Mouse (Mus musculus): ENCODE results near the gene Gfm2. TPM values are rescaled to one million over a fixed set of nuclear protein-coding genes. Genes with fewer than 3 reads are reported as not detected.

The Gfm2 gene
- polyA plus RNA-seq, 1 experiment from 2014 or later: 26.7 TPM

GRCm38 (mm10) chr13:97142321-97142720 lies 4.6 kb downstream of the Gfm2 start:
- Histone ChIP-seq H3K4me3 (no peak overlapping the region), H3K27ac (no peak overlapping the region), H3K27me3 (no peaks in the 10 kb centered on the region), H3K36me3 (peaks cover 25% of the 10 kb centered on the region), H3K4me2 (no peak overlapping the region), H3K9me3 (no peaks in the 10 kb centered on the region), H3K4me1 (peaks cover 6% of the 10 kb centered on the region), H3K9ac (no peak overlapping the region)
- 79% methylated on average over 7 of the region's 7 CpGs for WGBS
- ATAC-seq (ENCODE audit: borderline replicate concordance, extremely low read depth, low FRiP score, low TSS enrichment): no peak

- peaks cover 48% of the 10 kb centered on the region for H3K36me3 ChIP-seq
- WGBS: 58% methylated on average over 4 of the region's 4 CpGs
Observed at GRCm38 (mm10) chr13:97145834-97146233, 8.1 kb downstream of the Gfm2 start.

DNA sequence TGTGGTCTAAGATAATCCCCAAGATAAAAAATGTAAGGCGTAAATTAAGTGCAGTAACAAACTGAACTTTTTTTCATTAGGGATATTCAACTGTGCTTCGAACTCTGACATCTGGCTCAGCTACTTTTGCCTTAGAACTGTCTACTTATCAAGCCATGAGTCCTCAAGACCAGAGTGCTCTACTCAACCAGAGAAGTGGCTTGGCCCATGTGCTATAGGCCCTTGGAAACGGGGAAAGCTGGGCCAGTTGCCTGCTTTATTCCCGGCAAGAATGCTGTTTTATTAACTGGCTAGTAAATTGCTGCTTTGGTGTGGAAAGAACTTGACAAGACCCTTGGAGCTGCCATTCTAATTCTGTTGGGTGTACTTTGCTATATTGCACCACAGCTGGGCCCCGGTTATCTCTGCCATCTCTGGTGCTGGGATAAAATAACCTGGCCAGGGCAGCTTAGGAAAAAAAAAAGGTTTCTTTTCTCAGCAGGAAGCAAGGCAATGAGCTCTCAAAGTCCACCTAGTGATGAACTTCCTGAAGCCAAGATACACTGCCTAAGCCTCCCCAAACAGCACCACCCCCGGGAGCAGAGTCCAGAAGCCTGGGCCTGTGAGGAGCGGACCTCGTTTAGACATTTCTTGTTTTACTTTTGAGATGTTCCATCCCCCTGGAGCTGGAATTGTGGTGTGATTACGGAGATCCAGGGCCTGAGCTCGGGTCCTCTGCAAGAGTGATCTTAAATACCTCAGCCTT lies 38.0 kb downstream of the Gfm2 start:
- Histone ChIP-seq H3K9me3 (no peaks in the 10 kb centered on the region), H3K36me3 (peaks cover 73% of the 10 kb centered on the region), H3K4me3 (no peak overlapping the region), H3K4me1 (no peaks in the 10 kb centered on the region), H3K27me3 (no peaks in the 10 kb centered on the region), H3K9ac (no peak overlapping the region), H3K27ac (no peak overlapping the region), H3K4me2 (no peak overlapping the region)
- no peak for ATAC-seq (ENCODE audit: borderline replicate concordance, extremely low read depth, low FRiP score, low TSS enrichment)
- 86% methylated on average over 10 of the region's 10 CpGs for WGBS

More at GRCm38 (mm10) chr13:97145834-97146233, 8.1 kb downstream of the Gfm2 start:
- Histone ChIP-seq H3K27me3 (no peaks in the 10 kb centered on the region), H3K4me2 (no peak overlapping the region), H3K27ac (no peak overlapping the region), H3K4me3 (no peak overlapping the region), H3K9me3 (no peaks in the 10 kb centered on the region), H3K9ac (no peak overlapping the region), H3K4me1 (no peaks in the 10 kb centered on the region)
- ATAC-seq (ENCODE audit: borderline replicate concordance, extremely low read depth, low FRiP score, low TSS enrichment): no peak

DNA sequence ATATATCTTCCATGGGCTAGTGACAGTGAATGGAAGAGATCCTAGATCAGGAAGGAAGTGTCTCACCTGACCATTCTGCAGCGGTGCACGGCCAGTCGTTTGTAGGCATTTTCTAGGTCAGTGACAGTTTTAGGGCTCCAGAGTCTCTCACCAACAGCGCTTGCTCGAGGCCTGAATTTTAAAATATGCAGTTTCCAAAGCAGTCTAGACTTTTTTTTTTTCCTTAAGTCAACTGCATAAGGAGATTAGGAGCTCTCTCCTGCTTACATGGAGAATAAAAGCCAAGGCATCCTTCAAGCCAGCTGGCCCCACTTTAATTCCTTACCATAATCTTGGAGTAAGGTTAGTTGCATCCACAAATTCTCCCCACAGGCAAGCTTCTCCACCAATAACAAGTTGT lies 39.0 kb downstream of the Gfm2 start:
- H3K4me1 ChIP-seq: no peaks in the 10 kb centered on the region
- no peak overlapping the region for H3K4me3 ChIP-seq
- no peaks in the 10 kb centered on the region for H3K27me3 ChIP-seq
- H3K4me2 ChIP-seq: no peak overlapping the region
- ATAC-seq (ENCODE audit: borderline replicate concordance, extremely low read depth, low FRiP score, low TSS enrichment): no peak
- 84% methylated on average over 5 of the region's 5 CpGs for WGBS
- peaks cover 68% of the 10 kb centered on the region for H3K36me3 ChIP-seq
- H3K9me3 ChIP-seq: no peaks in the 10 kb centered on the region
- no peak overlapping the region for H3K9ac ChIP-seq
- no peak overlapping the region for H3K27ac ChIP-seq

- H3K9me3 ChIP-seq: no peaks in the 10 kb centered on the region
- no peak overlapping the region for H3K27ac ChIP-seq
- no peak for ATAC-seq (ENCODE audit: borderline replicate concordance, extremely low read depth, low FRiP score, low TSS enrichment)
- no peaks in the 10 kb centered on the region for H3K4me1 ChIP-seq
- no peak overlapping the region for H3K4me2 ChIP-seq
- 81% methylated on average over 7 of the region's 7 CpGs for WGBS
- H3K27me3 ChIP-seq: no peaks in the 10 kb centered on the region
- no peak overlapping the region for H3K9ac ChIP-seq
- H3K36me3 ChIP-seq: peaks cover 51% of the 10 kb centered on the region
- H3K4me3 ChIP-seq: no peak overlapping the region
Observed at GRCm38 (mm10) chr13:97178943-97179342, 41.2 kb downstream of the Gfm2 start.

DNA sequence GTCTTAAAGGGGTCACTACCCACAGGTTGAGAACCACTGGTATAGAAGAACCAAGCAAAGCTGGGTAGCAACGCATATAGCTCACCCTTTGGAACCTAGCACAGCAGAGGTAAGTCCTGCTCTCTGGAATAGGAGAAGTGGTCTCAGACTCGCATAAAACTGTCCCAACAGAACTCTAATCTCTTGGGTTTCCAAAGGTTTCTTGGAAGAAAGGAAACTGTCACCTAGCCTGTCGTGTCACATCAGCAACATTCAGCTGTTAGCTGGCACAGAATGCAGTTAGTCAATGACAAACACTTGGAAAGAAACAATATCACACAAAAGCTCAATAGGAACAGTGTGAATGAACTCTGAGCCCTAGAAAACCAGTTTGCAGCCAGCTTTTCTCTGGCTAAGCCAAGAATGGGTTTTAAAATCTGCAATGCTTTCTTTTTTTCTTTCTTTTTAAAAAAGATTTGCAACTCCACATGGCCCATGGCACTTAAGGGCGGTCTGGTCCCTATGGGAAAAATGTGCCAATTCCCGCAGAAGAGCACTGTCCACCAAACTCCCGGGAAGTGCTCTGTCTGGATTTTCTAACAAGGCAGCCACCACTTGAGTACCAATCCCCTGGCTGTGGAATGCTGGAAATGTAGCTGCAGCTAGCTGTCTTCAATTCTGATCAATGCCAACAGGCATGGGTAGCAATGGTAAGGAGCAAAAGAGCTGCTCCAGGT lies 42.5 kb downstream of the Gfm2 start:
- Histone ChIP-seq H3K9ac (no peak overlapping the region), H3K36me3 (peaks cover 39% of the 10 kb centered on the region), H3K9me3 (no peaks in the 10 kb centered on the region), H3K27ac (no peak overlapping the region), H3K4me2 (no peak overlapping the region), H3K4me3 (no peak overlapping the region), H3K27me3 (no peaks in the 10 kb centered on the region), H3K4me1 (no peaks in the 10 kb centered on the region)
- 78% methylated on average over 6 of the region's 6 CpGs for WGBS
- no peak for ATAC-seq (ENCODE audit: borderline replicate concordance, extremely low read depth, low FRiP score, low TSS enrichment)

DNA sequence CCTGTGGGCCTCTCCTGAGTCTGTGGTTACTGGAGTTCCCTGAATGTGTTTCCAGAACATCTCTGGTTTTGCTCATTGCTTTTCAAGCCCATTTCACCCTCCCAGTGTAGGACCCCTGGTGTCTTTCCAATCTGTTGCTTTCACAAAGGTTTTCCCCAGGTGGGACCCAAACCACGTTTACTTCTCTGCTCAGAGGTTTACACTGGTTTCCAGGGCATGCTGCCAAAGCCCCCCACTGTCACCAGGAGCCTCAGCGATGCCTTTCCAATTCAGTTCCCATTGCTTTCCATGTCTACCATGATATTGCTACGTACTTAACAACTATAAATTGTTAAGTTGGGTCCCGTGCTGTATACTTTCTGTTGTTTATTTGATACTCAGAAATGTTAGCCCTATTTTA lies 45.1 kb downstream of the Gfm2 start:
- no peaks in the 10 kb centered on the region for H3K9me3 ChIP-seq
- no peak for ATAC-seq (ENCODE audit: borderline replicate concordance, extremely low read depth, low FRiP score, low TSS enrichment)
- H3K4me2 ChIP-seq: no peak overlapping the region
- no peaks in the 10 kb centered on the region for H3K4me1 ChIP-seq
- no peak overlapping the region for H3K27ac ChIP-seq
- no peak overlapping the region for H3K4me3 ChIP-seq
- H3K36me3 ChIP-seq: peaks cover 18% of the 10 kb centered on the region
- H3K27me3 ChIP-seq: no peaks in the 10 kb centered on the region
- 79% methylated on average over 4 of the region's 4 CpGs for WGBS
- H3K9ac ChIP-seq: no peak overlapping the region

GRCm38 (mm10) chr13:97184168-97184567 lies 46.4 kb downstream of the Gfm2 start:
- no peak overlapping the region for H3K4me2 ChIP-seq
- H3K27me3 ChIP-seq: no peaks in the 10 kb centered on the region
- WGBS: 64% methylated on average over 2 of the region's 2 CpGs
- no peak for ATAC-seq (ENCODE audit: borderline replicate concordance, extremely low read depth, low FRiP score, low TSS enrichment)
- H3K9ac ChIP-seq: no peak overlapping the region
- no peak overlapping the region for H3K27ac ChIP-seq
- peaks cover 6% of the 10 kb centered on the region; the same call in 1 of the 2 replicates for H3K36me3 ChIP-seq
- no peaks in the 10 kb centered on the region for H3K9me3 ChIP-seq
- no peak overlapping the region for H3K4me3 ChIP-seq
- no peaks in the 10 kb centered on the region for H3K4me1 ChIP-seq

GRCm38 (mm10) chr13:97184656-97185055 lies 46.9 kb downstream of the Gfm2 start:
- Histone ChIP-seq H3K9ac (no peak overlapping the region), H3K4me2 (no peak overlapping the region), H3K27ac (no peak overlapping the region), H3K4me3 (no peak overlapping the region), H3K27me3 (no peaks in the 10 kb centered on the region), H3K9me3 (no peaks in the 10 kb centered on the region), H3K4me1 (no peaks in the 10 kb centered on the region), H3K36me3 (0 out of 2 replicates have a peak, but pooled peaks cover 1% of the 10 kb centered on the region)
- ATAC-seq (ENCODE audit: borderline replicate concordance, extremely low read depth, low FRiP score, low TSS enrichment): no peak
- WGBS: 26% methylated on average over 5 of the region's 5 CpGs

DNA sequence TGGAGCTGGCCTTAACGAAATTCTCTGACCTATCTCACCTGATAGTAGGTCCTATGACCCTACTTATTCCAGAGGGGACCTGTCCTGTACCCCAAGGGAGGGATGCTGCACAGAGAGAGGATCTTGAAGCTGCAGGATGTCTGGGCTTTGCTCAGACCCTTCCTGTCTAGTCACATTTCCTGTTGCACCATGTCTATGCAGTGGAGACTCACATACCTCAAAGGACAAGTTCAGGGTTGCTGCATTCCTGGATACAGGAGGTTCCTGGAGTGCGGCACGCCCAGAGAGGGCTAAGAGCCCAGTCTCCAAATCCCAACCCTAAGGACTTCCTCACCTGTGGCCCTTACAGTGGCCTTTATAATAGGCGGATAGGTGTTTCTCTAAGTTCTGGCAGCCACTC lies 48.6 kb downstream of the Gfm2 start:
- no peak for ATAC-seq (ENCODE audit: borderline replicate concordance, extremely low read depth, low FRiP score, low TSS enrichment)
- Histone ChIP-seq H3K9me3 (no peaks in the 10 kb centered on the region), H3K4me3 (no peak overlapping the region), H3K36me3 (no peaks in the 10 kb centered on the region), H3K9ac (no peak overlapping the region), H3K27me3 (no peaks in the 10 kb centered on the region), H3K4me1 (no peaks in the 10 kb centered on the region), H3K27ac (no peak overlapping the region), H3K4me2 (no peak overlapping the region)
- WGBS: 67% methylated on average over 4 of the region's 4 CpGs

DNA sequence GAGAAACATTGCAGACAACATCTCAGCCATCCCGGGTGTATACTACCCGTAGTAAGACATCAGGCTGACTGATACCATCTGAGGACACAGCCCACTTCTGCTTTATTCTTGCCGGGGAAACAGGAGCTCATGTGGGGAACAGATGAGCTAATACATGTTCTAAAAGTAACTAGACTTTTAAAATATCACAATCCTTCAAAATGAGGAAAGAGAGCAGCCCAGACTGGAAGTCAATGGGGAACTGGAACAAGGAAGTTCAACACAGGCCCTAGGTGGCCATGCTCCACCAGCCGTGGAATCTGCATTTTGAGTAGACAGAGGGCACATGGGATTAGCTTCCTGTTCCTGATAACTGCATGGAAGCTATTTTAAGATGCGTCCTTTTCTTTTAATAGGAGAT lies 50.0 kb downstream of the Gfm2 start:
- no peak overlapping the region for H3K27ac ChIP-seq
- H3K4me2 ChIP-seq: no peak overlapping the region
- H3K36me3 ChIP-seq: no peaks in the 10 kb centered on the region
- no peak for ATAC-seq (ENCODE audit: borderline replicate concordance, extremely low read depth, low FRiP score, low TSS enrichment)
- no peak overlapping the region for H3K9ac ChIP-seq
- no peaks in the 10 kb centered on the region for H3K27me3 ChIP-seq
- no peaks in the 10 kb centered on the region for H3K4me1 ChIP-seq
- no peak overlapping the region for H3K4me3 ChIP-seq
- 83% methylated on average over 5 of the region's 5 CpGs for WGBS
- no peaks in the 10 kb centered on the region for H3K9me3 ChIP-seq

DNA sequence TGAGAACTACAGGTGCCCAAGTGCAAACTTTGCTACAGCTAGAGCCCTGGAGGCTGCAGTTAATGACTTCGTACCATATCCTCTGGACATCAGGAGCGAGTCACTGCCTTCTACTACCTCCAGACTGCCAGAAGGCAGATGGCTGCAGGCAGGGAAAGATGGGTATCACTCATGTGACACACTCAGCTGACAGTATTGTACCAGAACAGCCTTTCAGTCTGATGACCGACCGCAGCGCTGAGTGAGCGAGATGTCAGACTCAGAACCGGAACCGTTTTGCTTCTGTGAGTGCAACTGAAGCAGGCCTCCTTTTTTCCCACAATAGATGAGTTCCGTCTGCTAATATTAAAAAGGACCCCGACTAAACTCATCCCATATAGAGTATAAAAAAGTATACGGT lies 54.9 kb downstream of the Gfm2 start:
- H3K4me3 ChIP-seq: no peak overlapping the region
- no peaks in the 10 kb centered on the region for H3K9me3 ChIP-seq
- no peak for ATAC-seq (ENCODE audit: borderline replicate concordance, extremely low read depth, low FRiP score, low TSS enrichment)
- no peak overlapping the region for H3K27ac ChIP-seq
- 90% methylated on average over 11 of the region's 11 CpGs for WGBS
- no peaks in the 10 kb centered on the region for H3K4me1 ChIP-seq
- no peak overlapping the region for H3K9ac ChIP-seq
- no peaks in the 10 kb centered on the region for H3K36me3 ChIP-seq
- H3K4me2 ChIP-seq: no peak overlapping the region
- no peaks in the 10 kb centered on the region for H3K27me3 ChIP-seq

Measured in lung, embryonic 15.5 days (tissue).